Mouse (Mus musculus): ENCODE measurements at regions not wholly inside any gene's neighbourhood (a gene's known extent, or its start where the extent isn't known, plus 50 kb on each side); places are given as distances from the start of the nearest gene placed in this dataset.

DNA sequence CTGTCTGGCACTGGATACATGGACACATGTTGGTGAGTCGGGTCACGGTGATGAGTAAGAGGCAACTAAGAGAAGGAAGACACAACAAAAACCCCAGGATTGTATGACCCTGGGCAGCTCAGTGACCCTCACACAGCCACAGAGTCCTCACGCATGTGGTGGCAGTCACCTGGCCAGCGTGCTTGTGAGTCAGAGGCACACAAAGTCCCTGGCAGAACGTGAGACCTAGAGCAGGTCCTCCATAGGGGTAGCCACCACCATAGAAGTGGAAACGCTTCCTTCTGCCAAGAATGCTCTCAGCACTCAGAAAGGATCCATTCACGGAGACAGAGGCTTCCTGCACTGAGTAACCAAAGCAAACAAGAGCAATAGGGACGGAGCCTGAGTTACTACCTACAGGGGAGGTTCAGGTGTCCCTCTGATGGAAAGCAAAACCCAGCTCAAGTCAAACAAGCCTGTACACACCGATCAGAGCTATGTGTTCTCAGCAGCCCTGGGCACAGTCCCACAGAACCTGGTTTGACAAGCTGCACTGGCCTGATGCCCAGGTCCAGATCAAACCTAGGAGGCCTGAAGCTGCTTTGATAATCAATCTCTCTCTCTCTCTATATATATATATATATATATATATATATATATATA is 206.4 kb upstream of the Gm26657 start:
- no peaks in the 10 kb centered on the region for H3K4me1 ChIP-seq
- WGBS, result 79% methylated on average over 9 of the region's 9 CpGs
- H3K27ac ChIP-seq (replicated peaks), result no peak overlapping the region

DNA sequence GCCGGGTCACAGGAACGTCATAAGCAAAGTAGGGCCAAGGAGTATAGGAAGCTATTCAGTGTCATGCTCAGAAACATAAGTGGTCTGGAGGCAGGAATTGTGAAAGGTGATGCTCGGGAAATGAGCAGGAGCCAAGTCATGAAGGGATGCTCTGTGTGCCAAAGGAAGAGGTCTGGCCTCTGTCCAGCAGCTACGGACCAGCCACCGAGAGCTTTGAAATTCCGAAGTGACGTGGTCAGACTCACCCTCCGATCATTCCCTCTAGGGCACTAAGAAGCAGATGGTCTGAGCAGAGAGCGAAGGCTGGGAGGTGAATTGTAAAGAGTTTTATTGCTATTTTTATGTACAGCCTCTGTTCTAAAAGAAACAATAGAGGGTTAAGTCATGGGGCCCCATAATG is 206.9 kb upstream of the Gm26657 start:
- ATAC-seq (ENCODE audit: low FRiP score), result no peak
- Histone ChIP-seq H3K4me3 (replicated peaks) (no peak overlapping the region), H3K27me3 (replicated peaks) (no peaks in the 10 kb centered on the region), H3K4me2 (no peak overlapping the region), H3K36me3 (no peaks in the 10 kb centered on the region), H3K9me3 (replicated peaks) (no peaks in the 10 kb centered on the region), H3K27ac (replicated peaks) (no peak overlapping the region), H3K4me1 (no peaks in the 10 kb centered on the region), H3K9ac (replicated peaks) (no peak overlapping the region)
- WGBS, result 43% methylated on average over 9 of the region's 9 CpGs

More for the DNA sequence above, 206.4 kb upstream of the Gm26657 start:
- Histone ChIP-seq H3K9me3 (replicated peaks) (no peaks in the 10 kb centered on the region), H3K9ac (replicated peaks) (no peak overlapping the region), H3K4me3 (replicated peaks) (no peak overlapping the region), H3K36me3 (no peaks in the 10 kb centered on the region), H3K27me3 (replicated peaks) (no peaks in the 10 kb centered on the region), H3K4me2 (no peak overlapping the region)
- ATAC-seq (ENCODE audit: low FRiP score), result no peak

DNA sequence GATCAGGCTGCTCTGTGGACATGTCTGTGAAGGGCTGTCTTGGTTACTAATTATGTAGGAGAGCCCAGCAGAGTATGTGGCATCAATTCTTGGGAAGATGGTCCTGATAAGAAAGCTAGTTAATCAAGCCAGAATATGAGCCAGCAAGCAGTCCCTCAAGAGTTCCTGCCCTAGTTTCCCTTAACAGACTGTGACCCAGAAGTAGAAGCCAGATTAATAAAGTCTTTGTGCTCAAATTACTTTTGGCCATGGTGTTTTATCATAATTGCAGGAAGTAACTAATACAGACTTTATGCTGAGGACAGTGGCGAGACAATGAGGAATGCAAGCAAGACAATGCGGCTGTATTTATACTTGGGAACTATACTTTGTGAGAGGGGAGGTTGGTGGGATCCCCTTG is 211.3 kb upstream of the Gm26657 start:
- Histone ChIP-seq H3K9me3 (replicated peaks) (no peaks in the 10 kb centered on the region), H3K27me3 (replicated peaks) (no peaks in the 10 kb centered on the region), H3K4me3 (replicated peaks) (no peak overlapping the region), H3K4me2 (no peak overlapping the region), H3K4me1 (no peaks in the 10 kb centered on the region), H3K36me3 (no peaks in the 10 kb centered on the region), H3K27ac (replicated peaks) (no peak overlapping the region), H3K9ac (replicated peaks) (no peak overlapping the region)
- 90% methylated on average over 2 of the region's 2 CpGs for WGBS
- ATAC-seq (ENCODE audit: low FRiP score), result no peak

DNA sequence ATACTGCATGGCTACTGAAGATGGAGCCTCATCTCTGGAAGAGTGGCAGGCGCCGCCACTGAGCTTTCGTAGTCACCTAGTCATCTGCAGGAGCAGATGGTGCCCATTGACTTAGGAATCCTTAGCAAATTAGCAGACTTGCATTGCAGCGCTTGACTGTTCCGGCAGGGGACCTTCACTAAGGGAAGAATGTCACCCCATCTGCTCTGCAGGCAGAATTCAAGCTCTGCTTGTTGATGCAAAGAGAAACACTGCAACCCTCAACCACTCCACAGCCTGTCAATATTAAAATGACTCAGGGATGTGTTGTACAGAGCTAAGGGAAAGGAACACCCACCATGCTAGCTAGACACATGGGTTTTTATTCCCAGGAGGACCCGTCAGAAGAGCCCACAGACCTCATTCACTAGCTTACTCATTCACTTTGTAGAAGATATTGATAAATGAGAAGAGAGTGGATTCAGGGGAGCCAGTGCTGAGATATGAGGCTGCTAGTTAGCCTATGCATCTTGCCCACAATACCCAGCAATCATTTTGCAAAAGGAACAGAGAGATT is 215.4 kb upstream of the Gm26657 start:
- Histone ChIP-seq H3K9me3 (replicated peaks) (no peaks in the 10 kb centered on the region), H3K27me3 (replicated peaks) (no peaks in the 10 kb centered on the region), H3K9ac (replicated peaks) (no peak overlapping the region), H3K4me2 (no peak overlapping the region), H3K4me3 (replicated peaks) (no peak overlapping the region), H3K4me1 (no peaks in the 10 kb centered on the region), H3K27ac (replicated peaks) (no peak overlapping the region), H3K36me3 (no peaks in the 10 kb centered on the region)
- no peak for ATAC-seq (ENCODE audit: low FRiP score)
- 87% methylated on average over 6 of the region's 6 CpGs for WGBS

DNA sequence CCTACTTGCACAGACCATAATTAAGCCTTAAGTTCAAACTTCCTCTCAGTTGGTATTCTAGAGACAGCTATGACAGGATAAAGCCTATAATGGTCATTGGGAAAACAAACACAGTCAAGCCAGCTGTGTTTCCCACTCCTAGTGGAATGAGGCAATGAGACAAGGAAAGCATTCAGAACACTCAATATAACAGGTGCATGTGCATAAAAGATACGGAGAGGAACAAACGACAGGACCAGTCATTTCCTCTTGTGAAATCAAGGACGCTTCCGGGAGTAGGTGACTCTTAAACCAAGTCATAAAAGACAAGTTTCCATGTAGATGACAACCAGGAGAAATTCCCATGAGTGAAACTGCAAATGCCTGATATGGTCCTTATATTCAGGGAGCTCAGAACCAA is 232.1 kb upstream of the Gm26657 start:
- 88% methylated on average over 4 of the region's 4 CpGs for WGBS
- Histone ChIP-seq H3K27me3 (replicated peaks) (no peaks in the 10 kb centered on the region), H3K9ac (replicated peaks) (no peak overlapping the region), H3K4me1 (no peaks in the 10 kb centered on the region), H3K4me3 (replicated peaks) (no peak overlapping the region), H3K9me3 (replicated peaks) (no peaks in the 10 kb centered on the region), H3K27ac (replicated peaks) (no peak overlapping the region), H3K36me3 (no peaks in the 10 kb centered on the region), H3K4me2 (no peak overlapping the region)
- ATAC-seq (ENCODE audit: low FRiP score), result no peak

DNA sequence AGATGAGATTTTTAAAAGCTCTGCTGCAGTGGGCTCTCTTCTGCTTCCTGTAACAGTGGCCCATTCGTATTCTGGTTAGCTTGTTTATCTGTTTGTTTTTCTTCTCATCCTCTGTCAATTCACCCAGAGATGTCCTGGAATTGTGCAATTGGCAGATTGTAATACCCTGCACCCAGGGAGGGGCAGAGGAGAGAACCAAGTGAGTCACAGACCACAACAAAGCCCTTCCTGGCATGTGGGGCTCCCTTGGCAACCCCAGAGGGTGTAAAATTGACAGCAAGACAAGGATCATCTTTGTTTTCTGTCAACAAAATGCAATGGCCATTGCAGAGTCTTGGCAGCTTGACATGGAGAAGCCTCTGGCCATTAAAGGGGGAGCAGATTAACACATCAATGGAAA is 233.1 kb upstream of the Gm26657 start:
- Histone ChIP-seq H3K9me3 (replicated peaks) (no peaks in the 10 kb centered on the region), H3K4me1 (no peaks in the 10 kb centered on the region), H3K9ac (replicated peaks) (no peak overlapping the region), H3K36me3 (no peaks in the 10 kb centered on the region), H3K27ac (replicated peaks) (no peak overlapping the region), H3K27me3 (replicated peaks) (no peaks in the 10 kb centered on the region), H3K4me2 (no peak overlapping the region), H3K4me3 (replicated peaks) (no peak overlapping the region)
- no peak for ATAC-seq (ENCODE audit: low FRiP score)
- 86% methylated on average over 1 of the region's 1 CpGs for WGBS

DNA sequence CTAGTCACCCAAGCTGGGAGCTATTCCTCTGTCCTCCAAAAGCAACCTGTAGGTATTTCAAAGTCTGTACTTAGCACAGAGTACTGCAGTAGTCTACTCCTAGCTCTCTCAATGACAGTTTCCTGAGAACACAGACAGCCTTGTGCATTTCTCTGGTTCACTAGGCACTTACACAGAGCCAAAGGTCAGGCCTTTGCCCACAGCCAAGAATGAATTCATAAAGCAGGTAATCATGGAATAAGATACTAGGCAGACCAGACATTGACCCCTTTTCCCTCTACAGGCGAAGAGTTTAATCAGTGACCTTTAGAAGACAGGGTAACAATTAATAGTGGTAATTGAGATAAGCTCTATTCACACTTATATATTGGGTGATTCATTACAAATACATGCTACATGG is 233.8 kb upstream of the Gm26657 start:
- Histone ChIP-seq H3K9ac (replicated peaks) (no peak overlapping the region), H3K4me1 (no peaks in the 10 kb centered on the region), H3K27me3 (replicated peaks) (no peaks in the 10 kb centered on the region), H3K4me2 (no peak overlapping the region), H3K4me3 (replicated peaks) (no peak overlapping the region), H3K9me3 (replicated peaks) (no peaks in the 10 kb centered on the region), H3K36me3 (no peaks in the 10 kb centered on the region), H3K27ac (replicated peaks) (no peak overlapping the region)
- 73% methylated on average over 1 of the region's 1 CpGs for WGBS
- no peak for ATAC-seq (ENCODE audit: low FRiP score)

DNA sequence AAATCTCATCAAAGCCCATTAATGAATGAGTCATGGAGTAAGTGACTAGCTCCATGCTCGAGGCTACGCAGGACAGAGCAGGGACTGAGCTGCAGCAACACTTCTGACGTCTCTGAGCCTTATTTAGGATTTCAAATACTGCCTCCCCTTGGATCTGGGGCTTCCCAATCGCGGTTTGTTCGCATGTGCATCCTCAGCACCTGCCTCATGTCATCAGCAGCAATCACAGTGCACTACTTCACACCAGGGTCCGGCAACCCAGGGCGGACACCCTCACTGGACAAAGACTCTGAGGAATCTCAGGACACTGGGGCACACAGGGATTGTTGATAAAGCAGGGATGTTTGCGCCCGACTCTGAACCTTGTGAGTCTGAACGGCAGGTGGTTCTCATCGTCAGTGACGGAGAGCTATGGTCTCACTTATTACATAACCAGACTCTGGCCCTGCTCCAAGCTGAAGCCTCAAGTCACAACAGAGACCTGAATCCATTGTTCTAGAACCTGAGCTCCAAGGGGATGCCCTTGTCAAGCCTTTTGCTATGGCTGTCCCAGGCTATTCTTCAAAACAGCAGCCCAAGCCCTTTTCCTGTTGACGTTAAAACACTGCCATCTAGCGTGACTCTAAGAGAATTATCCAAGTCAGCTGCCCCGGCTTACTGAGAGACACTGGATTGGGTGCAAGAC is 247.2 kb upstream of the Gm26657 start:
- Histone ChIP-seq H3K4me2 (peak overlapping the region; percentile 43), H3K27ac (replicated peaks) (no peak overlapping the region), H3K9ac (replicated peaks) (no peak overlapping the region), H3K4me3 (replicated peaks) (no peak overlapping the region), H3K9me3 (replicated peaks) (no peaks in the 10 kb centered on the region), H3K36me3 (no peaks in the 10 kb centered on the region), H3K4me1 (peaks cover 7% of the 10 kb centered on the region; the same call in 1 of the 2 replicates), H3K27me3 (replicated peaks) (no peaks in the 10 kb centered on the region)
- peak; percentile 87 for ATAC-seq (ENCODE audit: low FRiP score)
- WGBS, result 38% methylated on average over 16 of the region's 16 CpGs

DNA sequence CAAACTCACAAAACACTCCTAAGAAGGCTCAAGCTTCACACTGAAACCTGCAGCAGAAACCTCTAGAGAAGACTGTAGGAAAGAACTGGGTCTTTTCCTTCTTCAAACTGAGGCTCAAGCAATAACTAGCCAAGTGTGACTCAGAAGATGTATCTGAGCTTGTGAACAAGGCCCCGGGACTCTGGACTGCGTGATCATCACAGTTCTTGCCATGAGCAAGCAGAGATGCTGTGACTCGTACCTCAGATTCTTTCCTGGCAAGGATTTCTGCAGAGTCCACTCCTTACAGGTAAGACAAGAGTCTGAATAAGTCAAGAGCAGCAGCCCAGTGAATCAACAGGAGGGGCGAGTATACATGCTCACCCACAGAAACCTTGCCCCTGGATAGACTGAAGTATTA is 250.5 kb upstream of the Gm26657 start:
- H3K9me3 ChIP-seq (replicated peaks), result no peaks in the 10 kb centered on the region
- 91% methylated on average over 4 of the region's 4 CpGs for whole genome bisulfite sequencing
- peaks cover 7% of the 10 kb centered on the region; the same call in 1 of the 2 replicates for H3K4me1 ChIP-seq

DNA sequence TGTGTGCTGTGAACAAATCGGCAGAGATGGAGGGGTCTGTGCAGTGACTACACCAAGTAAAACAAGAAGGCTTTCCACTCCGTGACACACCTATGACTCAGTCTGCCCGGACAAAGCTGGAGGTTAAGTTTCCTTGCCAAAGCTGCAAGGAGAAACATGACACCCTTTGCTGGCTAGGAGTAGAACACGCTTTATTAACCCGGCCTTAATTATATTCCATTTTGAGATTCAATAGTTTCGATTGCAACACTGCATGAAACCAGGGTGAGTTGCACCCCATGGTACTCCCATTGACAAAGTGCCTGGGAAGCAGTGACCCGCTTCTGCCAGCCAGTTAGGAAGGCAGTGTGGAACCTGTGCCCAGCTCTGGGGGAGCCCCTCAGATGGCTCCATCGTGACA is 256.2 kb upstream of the Gm26657 start:
- Histone ChIP-seq H3K9ac (replicated peaks) (no peak overlapping the region), H3K27ac (replicated peaks) (no peak overlapping the region), H3K4me1 (no peaks in the 10 kb centered on the region), H3K36me3 (no peaks in the 10 kb centered on the region), H3K9me3 (replicated peaks) (no peaks in the 10 kb centered on the region), H3K4me2 (no peak overlapping the region), H3K4me3 (replicated peaks) (no peak overlapping the region), H3K27me3 (replicated peaks) (no peaks in the 10 kb centered on the region)
- WGBS, result 90% methylated on average over 8 of the region's 8 CpGs
- ATAC-seq (ENCODE audit: low FRiP score), result no peak

More for the DNA sequence above, 250.5 kb upstream of the Gm26657 start:
- Histone ChIP-seq H3K36me3 (no peaks in the 10 kb centered on the region), H3K27ac (replicated peaks) (no peak overlapping the region), H3K9ac (replicated peaks) (no peak overlapping the region), H3K4me3 (replicated peaks) (no peak overlapping the region), H3K27me3 (replicated peaks) (no peaks in the 10 kb centered on the region), H3K4me2 (no peak overlapping the region)
- ATAC-seq (ENCODE audit: low FRiP score), result no peak

DNA sequence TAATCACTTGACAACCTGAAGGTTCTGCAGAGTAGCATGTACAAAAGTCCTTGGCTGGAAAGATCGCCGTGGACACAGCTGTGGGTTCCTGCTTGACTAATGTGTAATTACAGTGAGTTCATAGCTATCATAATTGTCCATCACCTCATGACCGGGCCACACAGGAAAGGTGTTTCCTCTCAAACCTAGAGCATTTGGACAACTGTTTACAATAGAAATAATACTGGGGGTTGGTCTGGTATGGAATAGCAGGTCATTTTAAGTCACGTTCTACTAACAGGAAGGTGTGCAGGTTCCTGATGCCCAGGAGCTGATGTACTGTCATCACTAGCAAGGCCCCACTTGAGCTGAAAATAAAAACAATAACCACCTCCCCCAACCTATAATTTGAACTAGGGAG is 283.1 kb upstream of the Gm26657 start:
- no peak overlapping the region for H3K27ac ChIP-seq (replicated peaks)
- H3K27me3 ChIP-seq (replicated peaks), result no peaks in the 10 kb centered on the region
- 96% methylated on average over 4 of the region's 4 CpGs for WGBS
- H3K9ac ChIP-seq (replicated peaks), result no peak overlapping the region
- H3K9me3 ChIP-seq (replicated peaks), result no peaks in the 10 kb centered on the region
- H3K4me3 ChIP-seq (replicated peaks), result no peak overlapping the region
- no peaks in the 10 kb centered on the region for H3K4me1 ChIP-seq
- no peak for ATAC-seq (ENCODE audit: low FRiP score)
- no peak overlapping the region for H3K4me2 ChIP-seq
- no peaks in the 10 kb centered on the region for H3K36me3 ChIP-seq

DNA sequence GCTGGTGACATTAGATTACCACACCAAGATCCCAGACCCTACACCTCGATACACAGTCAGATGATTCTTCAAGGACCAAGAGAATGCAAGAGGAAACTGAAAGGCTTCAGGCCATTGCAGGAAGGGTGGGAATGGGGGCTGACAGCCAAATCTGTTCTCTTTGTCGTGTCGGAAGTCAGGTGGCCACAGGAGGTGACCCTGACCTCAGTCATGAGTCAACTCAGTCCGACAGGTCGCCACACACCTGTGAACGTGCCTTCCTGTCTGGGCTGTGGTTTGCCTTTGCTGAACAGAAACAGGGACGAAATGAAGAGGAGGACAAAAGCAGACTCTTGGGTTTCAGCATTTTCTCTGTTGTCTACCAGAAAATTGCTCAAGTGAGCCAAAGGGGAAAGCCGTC is 318.3 kb upstream of the Gm26657 start:
- Histone ChIP-seq H3K27ac (replicated peaks) (no peak overlapping the region), H3K4me3 (replicated peaks) (no peak overlapping the region), H3K36me3 (no peaks in the 10 kb centered on the region), H3K9ac (replicated peaks) (no peak overlapping the region), H3K4me1 (no peaks in the 10 kb centered on the region), H3K4me2 (no peak overlapping the region), H3K9me3 (replicated peaks) (no peaks in the 10 kb centered on the region), H3K27me3 (replicated peaks) (no peaks in the 10 kb centered on the region)
- 82% methylated on average over 8 of the region's 8 CpGs for WGBS
- no peak for ATAC-seq (ENCODE audit: low FRiP score)

All from neural tube, embryonic 15.5 days (tissue).